Mouse (Mus musculus) cortical plate, adult 2 months (tissue): ENCODE measurements around the gene Pcsk7.

Experiments
- CTCF ChIP-seq: fragments of 200-500 bp; IDR thresholded peaks from 2 replicates; pipeline ENCODE4 v1.5.1; 2011; ENCODE audit warnings: mild to moderate bottlenecking, control low read depth, low read length; ENCODE audit not compliant: insufficient read depth; ENCODE audit errors: extremely low read depth
- POLR2A ChIP-seq: fragments of 200-500 bp; IDR thresholded peaks from 2 replicates; pipeline ENCODE4 v1.6.1; 2011; ENCODE audit warnings: mild to moderate bottlenecking, low read length, control low read depth; ENCODE audit not compliant: insufficient read depth; ENCODE audit errors: extremely low read depth

DNA sequence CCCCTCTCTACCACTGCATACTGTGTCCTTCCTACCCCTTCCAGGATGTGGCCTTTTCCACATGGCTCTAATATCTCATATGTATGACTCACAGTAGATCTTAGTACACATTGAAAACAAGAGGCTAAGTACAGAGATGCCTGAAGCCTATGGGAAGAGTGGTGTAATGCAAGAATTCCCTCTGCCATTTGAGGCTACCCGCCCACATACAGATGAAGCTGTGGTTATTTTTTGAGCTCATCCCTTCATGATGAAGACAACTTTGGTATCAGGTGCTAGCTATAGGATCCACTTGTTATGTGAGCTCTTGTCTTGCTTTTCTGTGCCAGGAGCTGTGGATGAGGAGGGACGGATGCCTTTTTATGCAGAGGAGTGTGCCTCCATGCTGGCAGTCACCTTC lies 9.4 kb downstream of the Pcsk7 start:
- TF ChIP-seq POLR2A (no peak), CTCF (no peak)
